Mouse (Mus musculus) 3134 (cell line): ENCODE data around the gene Dr1.
"Not testable (repeated sequence)": the region's sequence is repeated elsewhere in the genome, so short reads cannot be mapped to it uniquely, and the experiment has no call there.

Source experiments
- DNase-seq: peaks from one replicate; pipeline ENCODE4 v3.0.0-alpha.2; 2011; ENCODE audit warnings: low spot score; ENCODE audit not compliant: insufficient read length; ENCODE audit errors: extremely low read depth

Gene Dr1

DNA sequence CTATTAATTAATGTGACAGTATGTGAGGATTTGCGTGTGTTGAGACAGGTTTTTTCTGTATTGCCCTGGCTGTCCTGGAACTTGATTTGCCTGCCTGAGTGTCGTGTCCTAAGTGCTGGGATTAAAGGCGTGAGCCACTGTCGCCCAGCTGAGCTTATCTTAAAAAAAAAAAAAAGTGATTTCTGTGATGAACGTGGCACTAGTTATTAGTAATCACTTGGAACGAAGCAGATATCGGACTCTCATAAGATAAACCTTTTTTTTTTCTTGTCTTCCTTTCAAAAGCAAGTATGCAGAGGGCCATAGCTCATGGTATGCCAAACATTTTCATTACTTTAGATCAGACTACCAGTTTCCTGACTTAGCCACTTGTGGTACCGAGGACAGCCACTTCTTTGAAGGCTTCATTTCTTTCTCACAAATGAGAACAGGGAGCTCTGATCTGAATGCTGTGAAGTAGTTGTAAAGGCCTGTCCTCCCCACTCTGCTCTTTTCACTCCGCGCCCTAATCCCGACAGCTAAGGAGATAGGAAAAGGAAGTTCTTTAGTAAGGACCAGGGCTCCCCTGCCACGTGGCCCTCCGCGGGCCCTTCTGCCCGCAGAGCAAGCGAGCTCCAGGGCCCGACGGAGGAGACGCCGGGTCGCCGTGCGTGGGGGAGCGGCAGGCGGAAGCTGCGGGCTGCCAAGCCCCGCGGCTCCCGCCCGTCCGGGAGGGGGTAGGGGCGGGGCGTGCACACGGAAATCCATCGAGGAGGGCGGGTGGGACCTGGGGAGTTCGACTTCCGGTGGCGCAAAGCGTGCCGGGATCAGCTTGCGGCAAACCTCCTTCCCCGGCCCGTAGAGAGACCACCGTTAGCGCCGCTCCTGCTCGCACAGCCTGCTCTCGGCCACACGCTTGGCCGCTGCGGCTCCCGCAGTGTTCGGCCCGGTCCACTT is at the start of gene Dr1:
Gene Dr1, plus strand, starts transcription at position 771 of the 936 bp plus-strand sequence.
- peak; percentile 94 for DNase-seq

DNA sequence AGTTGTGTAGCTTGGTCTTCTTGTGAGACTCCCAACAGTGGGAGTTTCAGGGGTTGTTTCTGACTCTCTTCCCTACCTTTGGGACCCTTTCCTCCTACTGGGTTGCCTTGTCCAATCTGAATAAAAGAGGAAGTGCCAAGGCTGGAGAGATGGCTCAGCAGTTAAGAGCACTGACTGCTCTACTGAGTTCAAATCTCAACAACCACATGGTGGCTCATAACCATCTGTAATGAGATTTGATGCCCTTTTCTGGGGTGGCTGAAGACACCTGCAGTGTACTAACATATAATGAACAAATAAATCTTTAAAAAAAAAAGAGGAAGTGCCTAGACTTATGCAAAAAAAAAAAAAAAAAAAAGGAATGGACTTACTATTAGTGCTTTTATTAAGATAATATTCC is 44.6 kb upstream of the Dr1 start:
- no peak for DNase-seq

DNA sequence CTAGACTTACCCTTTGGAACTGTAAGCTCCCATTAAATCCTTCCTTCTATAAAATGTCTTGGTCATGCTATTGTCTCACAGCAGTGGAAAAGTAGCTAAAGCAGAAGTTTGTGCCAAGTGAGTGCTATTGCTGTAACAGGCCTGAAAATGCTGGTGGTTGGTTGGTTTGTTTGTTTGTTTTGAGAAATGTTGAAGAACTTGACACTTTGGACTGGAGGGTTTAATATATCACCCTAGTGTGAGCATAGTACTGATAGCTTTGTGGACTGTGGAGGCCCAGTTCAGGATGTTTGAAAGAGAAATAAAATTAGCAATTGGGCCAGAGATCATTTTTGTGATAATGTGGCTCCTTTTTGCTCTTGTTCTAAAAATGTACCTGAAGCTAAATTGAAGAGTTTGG is 42.5 kb upstream of the Dr1 start:
- no peak for DNase-seq

DNA sequence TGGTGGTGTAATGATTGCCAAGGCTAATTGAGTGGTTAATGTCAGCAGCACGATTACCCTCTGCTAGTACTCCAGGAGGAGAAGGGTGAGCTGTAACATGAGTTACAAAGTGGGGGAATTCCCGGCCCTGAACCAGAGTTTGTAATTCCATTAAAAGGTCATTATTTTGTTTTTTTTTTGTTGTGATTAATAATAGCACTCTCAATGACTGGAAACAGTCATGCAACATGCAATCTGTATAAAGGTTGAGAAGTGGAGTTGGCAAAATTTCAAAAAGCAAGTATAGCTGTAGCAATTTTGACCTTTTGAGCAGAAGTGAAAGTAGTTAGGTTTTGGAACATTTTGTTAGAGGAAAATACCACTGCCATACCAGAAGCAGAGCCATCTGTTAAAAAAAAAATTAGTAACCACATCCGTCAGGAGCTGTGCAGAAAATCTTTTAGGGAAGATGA is 22.4 kb upstream of the Dr1 start:
- peak; percentile 46 for DNase-seq

DNA sequence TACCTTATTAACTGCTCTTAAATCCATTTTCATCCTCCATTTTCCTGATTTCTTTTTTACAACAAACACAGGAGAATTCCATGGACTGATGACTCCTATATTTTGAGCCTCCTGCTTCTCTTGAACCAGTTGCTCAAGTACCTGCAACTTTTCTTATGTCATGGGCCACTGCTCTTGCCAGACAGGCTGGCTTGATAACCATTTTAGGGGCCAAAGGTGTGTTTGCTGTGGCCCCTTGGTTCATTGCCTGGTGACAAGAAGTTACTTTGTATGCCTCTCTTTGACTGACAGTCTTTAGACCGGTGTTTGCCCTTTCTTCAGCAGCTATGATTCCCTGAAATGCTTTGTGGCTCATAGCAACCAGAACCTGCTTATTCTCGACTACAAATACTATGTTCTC is 18.7 kb upstream of the Dr1 start:
- DNase-seq = no peak

DNA sequence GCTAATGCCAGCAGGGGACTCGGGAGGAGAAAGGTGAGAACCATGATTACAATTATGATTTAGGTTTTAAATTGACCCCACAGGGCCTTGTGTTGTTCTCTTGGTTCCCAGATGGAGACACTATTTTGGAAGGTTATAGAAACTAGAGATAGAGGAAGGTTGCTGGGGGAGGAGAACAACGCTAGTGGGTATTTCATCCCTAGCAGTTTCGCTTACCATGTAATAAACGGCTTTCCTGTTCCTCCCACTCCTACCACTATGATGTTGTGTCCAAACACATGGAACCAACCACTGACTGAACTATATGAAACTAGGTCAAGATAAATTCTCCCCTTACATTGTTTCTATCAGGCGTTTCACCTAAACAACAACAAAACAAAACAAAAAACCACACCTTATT is 13.4 kb upstream of the Dr1 start:
- DNase-seq = no peak

DNA sequence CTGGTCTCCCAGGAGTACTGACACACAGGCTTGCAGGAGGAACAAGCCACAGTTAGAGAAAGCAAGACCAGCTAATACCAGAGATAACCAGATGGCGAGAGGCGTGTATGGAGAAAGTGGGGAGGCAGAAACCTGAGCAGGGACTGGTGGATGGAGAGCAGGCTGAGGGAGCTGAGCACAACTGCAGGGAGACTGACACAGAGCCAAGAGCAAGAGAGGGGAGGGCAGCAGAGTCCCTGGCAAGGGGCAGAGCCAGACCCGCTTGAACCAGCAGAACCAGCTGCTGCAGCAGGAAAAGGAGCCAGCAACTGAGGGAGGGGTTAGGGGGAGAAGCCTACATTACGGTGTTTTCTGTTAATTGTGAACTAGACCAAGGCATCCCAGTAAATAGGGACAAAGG is 6.0 kb upstream of the Dr1 start:
- DNase-seq = no peak

DNA sequence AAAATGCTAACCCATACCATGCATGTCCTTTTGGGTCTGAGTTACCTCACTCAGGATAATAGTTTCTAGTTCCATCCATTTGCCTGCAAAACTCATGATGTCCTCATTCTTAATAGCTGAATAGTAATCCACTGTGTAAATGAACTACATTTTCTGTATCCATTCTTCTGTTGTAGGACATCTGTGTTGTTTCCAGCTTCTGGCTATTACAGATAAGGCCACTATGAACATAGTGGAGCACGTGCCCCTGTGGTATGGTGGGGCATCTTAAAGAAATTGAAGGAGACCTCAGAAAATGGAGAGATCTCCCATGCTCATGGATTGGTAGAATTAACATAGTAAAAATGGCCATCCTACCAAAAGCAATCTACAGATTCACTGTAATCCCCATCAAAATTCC is 4.9 kb upstream of the Dr1 start:
- not testable (repeated sequence) for DNase-seq

DNA sequence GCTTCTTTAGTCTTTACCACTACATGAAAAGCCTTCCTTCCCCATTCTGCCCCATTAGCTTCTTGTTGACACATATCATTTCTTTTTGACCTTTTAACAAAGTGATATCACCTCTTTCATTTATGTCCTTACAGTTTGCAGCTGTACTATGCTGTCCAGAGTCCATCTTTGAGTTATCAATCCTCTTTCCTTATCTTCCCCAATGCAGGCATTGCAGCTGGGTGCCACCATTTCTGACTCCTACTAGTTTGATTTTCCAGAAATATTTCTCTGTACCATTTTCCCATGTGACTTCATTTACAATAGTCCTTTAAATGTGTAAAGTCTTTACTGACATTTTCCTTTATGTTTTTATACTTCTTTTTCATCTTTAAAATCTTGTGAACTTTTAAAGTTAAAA is 1.7 kb upstream of the Dr1 start:
- DNase-seq = no peak

DNA sequence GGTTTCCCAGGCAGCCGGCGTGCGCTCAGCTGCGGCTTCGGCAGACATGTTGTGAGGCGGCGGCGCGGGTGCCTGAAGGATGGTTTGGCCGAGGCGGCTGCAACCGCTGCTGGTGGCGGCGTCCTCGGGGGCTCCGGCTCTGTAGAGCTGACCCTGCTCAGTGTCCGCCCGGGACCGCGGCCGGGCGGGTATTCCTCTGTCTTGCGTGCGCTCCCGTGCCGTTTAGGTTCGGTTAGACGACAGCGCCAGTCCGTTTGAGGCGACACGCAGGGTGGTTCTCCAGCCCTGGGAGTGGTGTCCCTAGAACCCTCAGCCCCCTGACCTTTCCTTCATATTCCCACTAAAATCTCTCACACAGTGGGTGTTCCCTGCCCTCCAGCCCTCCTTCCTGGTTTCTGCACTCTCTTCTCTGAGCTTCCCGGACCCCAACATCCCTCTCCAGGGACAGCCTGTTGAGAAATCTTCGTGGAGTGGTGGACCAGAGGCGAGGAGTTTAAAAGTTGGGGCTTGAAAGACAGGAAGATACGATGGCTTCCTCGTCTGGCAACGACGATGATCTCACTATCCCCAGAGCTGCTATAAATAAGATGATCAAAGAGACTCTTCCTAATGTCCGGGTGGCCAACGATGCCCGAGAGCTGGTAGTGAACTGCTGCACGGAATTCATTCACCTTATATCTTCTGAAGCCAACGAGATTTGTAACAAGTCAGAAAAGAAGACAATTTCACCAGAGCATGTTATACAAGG is 540 bp downstream of the Dr1 start:
- no peak for DNase-seq

DNA sequence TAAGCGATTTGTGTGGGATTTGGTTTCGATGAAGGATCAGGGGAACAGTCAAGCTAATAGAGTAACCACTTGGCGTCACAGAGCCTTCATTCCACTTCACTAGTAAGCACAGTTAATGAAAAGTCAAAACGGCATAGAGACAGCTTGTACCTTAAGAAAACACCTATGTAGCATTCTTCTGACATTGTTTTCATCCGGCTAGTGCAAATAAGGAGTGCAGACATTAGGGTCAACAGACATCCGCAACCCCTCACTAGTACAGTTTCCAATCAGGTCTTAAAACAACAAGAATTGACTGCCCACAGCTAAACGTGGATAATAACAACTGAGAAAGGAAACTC is 1.1 kb downstream of the Dr1 start:
- no peak for DNase-seq

DNA sequence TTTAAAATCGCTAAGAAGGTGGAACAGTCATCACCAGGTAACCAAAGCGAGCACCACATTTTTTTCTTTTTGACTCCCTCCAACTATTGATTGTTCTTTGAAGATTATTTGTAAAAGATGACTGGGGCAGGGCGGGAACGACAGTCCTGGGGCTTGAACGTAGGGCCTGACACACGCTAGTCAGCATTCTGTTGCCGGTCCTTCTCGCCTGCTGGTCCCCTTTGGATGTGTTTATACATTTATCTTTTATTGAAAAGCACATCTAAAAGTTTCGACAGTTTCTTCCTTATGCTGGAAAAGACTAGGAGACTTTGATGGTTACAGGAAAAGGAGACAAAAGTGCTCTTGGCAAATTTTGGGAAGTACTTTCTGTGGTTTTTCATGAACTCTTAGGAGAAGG is 1.7 kb downstream of the Dr1 start:
- DNase-seq = no peak

DNA sequence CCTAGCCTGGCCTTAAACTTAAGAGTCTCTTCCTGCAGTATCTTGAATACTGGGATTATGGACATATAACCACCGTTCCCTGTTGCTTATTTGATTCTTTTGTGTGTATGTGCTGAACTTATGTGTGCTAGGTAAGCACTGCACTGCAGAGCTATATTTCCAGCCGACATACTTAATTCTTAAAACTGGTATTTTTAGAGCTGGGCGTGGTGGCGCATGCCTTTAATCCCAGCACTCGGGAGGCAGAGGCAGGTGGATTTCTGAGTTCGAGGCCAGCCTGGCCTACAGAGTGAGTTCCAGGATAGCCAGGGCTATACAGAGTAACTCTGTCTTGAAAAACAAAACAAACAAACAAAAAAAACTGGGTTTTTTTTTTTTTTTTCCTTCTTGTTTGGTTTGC is 2.6 kb downstream of the Dr1 start:
- DNase-seq = not testable (repeated sequence)

DNA sequence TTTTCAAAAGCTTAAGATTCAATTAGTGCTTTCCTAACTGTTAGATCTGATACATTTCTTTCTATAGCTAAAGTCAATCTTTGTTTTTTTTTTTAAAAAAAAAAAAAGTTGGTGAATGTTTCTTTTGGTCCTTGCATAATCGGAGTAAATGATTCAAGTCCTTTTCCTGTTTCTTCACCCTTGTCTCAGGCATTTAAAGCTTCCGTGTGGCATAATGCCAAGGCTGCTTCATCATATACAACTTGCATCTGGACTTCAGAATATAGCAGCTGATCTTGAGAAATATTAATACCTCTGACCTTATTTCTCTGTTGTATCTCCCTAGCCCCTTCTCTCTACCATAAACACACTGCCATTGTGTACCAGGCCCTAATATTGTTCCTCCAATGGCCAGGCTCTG is 18.3 kb downstream of the Dr1 start:
- no peak for DNase-seq

DNA sequence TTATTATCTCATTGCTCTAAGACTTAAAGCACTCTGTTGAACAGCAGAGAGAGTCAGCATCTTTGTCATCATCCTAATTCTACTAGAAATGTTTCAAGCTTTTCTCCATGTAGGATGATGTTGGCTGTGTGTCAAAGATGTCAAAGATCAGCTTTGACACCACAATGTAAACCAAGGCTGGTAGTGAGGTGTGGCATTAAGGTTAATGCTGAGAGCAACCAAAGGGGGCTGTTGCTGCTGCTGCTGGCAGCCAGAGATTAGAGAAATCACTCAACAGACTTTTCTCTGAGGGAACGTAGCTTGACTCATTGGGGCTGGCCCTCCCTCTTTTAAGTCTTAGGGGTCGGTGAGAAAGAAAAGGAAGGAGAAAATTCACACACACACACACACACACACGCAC is 32.9 kb downstream of the Dr1 start:
- no peak for DNase-seq

DNA sequence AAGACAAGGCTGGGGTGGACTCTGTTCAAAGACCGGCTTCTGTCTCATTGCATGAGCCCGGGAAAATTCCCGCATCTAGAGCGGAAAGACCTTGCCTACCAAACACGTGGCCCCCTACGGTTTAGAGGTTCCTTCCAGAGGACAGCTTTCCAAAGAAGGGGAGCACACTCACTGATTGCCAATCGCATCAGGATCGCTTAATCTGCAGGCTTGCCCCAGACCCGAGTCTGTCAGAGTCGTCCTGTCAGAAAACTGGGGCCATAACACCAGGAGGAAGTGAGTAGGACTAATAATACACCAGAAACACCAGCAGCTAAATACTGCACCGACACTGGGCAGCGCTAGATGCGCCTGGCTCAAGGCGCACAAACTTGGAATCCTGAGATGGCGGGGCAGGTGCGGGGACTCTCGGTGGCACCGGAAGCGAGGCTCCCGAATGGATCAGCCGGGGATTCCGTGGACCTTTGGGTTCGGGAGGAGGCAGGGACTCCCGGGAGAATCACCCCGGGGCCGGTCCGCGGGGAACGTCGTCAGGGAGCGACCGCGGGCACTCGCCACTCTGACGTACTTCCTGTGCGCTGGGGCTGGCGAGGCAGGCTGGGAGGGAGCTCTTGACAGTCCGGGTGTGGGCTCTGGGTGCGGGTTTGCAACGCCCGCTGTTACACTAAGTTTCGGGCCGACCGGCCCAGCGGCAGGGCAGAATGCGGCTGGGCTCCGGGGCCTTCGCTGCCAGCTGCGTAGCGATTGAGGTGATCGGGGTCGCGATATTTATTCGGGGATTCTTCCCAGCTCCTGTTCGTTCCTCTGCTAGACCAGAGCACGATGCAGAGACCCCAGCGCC is 43.7 kb downstream of the Dr1 start, which contains the start of gene Pigg:
Gene Pigg, plus strand, starts transcription at position 386 of the 841 bp plus-strand sequence.
- peak; percentile 91 for DNase-seq

DNA sequence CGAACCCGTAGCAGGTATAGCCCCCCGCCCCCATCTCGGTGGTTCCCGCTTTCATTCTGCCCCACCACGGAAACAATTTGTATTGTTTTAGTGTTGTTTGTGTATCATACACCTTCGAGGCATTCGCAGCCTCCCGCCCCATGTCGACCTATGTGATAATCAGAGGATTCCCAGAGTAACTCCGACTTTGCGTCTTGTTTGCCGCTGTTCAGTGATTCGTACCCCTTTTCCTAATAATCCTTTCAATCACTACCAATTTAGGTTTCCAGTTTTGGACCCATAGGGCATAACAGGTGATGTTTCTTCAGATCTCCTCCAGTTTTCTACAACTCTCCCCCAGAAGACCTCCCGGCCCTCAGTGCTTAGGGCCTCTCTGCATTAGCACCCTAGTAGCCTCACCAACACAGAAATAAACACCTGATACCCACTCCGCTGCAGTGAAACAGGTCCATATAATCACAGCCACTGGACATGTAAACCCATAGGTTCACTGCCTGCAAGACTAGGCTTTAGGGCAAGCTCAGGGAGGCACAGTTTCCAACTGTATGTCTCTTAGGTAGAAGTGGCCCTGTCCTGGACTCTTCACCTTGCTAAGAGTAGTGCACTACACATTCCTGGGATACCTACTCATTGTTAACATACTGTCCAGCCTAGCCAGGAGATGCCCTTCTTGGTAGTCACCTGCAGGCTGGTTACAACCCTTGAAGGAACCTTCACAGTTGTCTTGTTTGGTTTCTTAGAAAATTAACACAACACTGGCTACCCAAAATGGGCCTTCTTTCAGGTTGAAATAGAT is 44.6 kb downstream of the Dr1 start:
- no peak for DNase-seq
